Mouse (Mus musculus): Measurements from ENCODE around the gene Gm10337. TPM values are rescaled to one million over a fixed set of nuclear protein-coding genes. Genes with fewer than 3 reads are reported as not detected.

Gene Gm10337
- polyA plus RNA-seq, 1 experiment from 2014 or later: not detected

DNA sequence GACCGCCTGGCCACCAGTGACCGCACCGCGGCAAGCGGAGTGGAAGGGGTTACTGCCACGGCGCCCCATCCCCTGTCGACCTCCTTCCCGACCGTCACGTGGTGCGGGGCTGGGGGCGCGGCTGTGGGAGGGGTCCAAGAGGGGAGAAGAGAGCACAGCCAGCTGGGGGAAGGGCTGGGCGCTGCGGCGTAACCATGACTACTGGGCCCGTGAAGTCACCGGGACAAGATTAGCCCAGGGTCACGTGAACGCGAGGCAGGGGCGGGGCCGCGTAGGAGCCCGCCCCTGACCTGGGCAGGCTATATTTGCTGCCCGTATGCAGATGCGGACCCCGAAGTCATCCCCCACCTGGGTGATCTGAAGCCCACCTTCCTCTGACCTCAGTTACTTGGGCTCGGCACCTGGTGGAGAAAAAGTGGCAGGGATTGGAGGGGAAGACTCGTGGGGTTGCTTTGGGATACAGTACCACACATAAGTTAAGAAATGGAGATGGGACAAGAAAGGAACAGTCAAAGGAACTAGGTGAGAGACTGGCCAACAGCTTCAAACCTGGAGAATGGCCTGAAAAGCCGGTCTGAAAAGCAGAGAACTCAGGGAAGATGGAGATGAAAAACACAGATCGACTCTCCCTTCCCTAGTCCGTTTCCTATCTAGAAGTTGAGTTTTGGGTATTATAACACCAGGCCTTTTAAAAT lies 7.2 kb downstream of the Gm10337 start:
- Histone ChIP-seq H3K27ac (peak overlapping the region; percentile 68), H3K4me2 (peak overlapping the region; percentile 94), H3K9me3 (no peaks in the 10 kb centered on the region), H3K36me3 (no peaks in the 10 kb centered on the region), H3K9ac (peak overlapping the region; percentile 50), H3K4me3 (peak overlapping the region; percentile 62), H3K27me3 (no peaks in the 10 kb centered on the region), H3K4me1 (peaks cover 28% of the 10 kb centered on the region)
- peak; percentile 96 for ATAC-seq (ENCODE audit: borderline replicate concordance, extremely low read depth, low FRiP score, low TSS enrichment)
- WGBS: 4% methylated on average over 34 of the region's 34 CpGs

GRCm38 (mm10) chr15:102511285-102511833 lies 7.8 kb downstream of the Gm10337 start:
- H3K36me3 ChIP-seq: no peaks in the 10 kb centered on the region
- H3K27ac ChIP-seq: 0 out of 2 replicates have a peak overlapping the region, but pooled peaks have one; percentile 68
- no peaks in the 10 kb centered on the region for H3K27me3 ChIP-seq
- peak overlapping the region; percentile 94 for H3K4me2 ChIP-seq
- no peak for ATAC-seq (ENCODE audit: borderline replicate concordance, extremely low read depth, low FRiP score, low TSS enrichment)
- H3K4me1 ChIP-seq: peaks cover 34% of the 10 kb centered on the region
- WGBS: 17% methylated on average over 6 of the region's 6 CpGs
- H3K9ac ChIP-seq: no peak overlapping the region
- peak overlapping the region; percentile 62 for H3K4me3 ChIP-seq
- H3K9me3 ChIP-seq: no peaks in the 10 kb centered on the region

- ATAC-seq (ENCODE audit: borderline replicate concordance, extremely low read depth, low FRiP score, low TSS enrichment): no peak
- H3K27ac ChIP-seq: 0 out of 2 replicates have a peak overlapping the region, but pooled peaks have one; percentile 10
- H3K4me2 ChIP-seq: no peak overlapping the region
- H3K36me3 ChIP-seq: no peaks in the 10 kb centered on the region
- H3K9ac ChIP-seq: 0 out of 2 replicates have a peak overlapping the region, but pooled peaks have one; percentile 5
- no peaks in the 10 kb centered on the region for H3K27me3 ChIP-seq
- WGBS: 47% methylated on average over 5 of the region's 5 CpGs
- H3K4me1 ChIP-seq: peaks cover 35% of the 10 kb centered on the region
- no peak overlapping the region for H3K4me3 ChIP-seq
- H3K9me3 ChIP-seq: no peaks in the 10 kb centered on the region
These were observed 8.5 kb downstream of the Gm10337 start for GRCm38 (mm10) chr15:102512010-102512409.

- no peak overlapping the region for H3K4me3 ChIP-seq
- H3K9ac ChIP-seq: no peak overlapping the region
- no peaks in the 10 kb centered on the region for H3K36me3 ChIP-seq
- ATAC-seq (ENCODE audit: borderline replicate concordance, extremely low read depth, low FRiP score, low TSS enrichment): no peak
- H3K9me3 ChIP-seq: no peaks in the 10 kb centered on the region
- no peak overlapping the region for H3K4me2 ChIP-seq
- H3K27ac ChIP-seq: no peak overlapping the region
- H3K27me3 ChIP-seq: no peaks in the 10 kb centered on the region
- peaks cover 35% of the 10 kb centered on the region for H3K4me1 ChIP-seq
These were observed 8.9 kb downstream of the Gm10337 start for GRCm38 (mm10) chr15:102512471-102512870.

GRCm38 (mm10) chr15:102513004-102513403 lies 9.5 kb downstream of the Gm10337 start:
- 77% methylated on average over 3 of the region's 3 CpGs for WGBS
- Histone ChIP-seq H3K4me3 (no peak overlapping the region), H3K4me2 (no peak overlapping the region), H3K27me3 (no peaks in the 10 kb centered on the region), H3K9ac (no peak overlapping the region), H3K4me1 (peaks cover 35% of the 10 kb centered on the region), H3K9me3 (no peaks in the 10 kb centered on the region), H3K36me3 (no peaks in the 10 kb centered on the region), H3K27ac (no peak overlapping the region)
- ATAC-seq (ENCODE audit: borderline replicate concordance, extremely low read depth, low FRiP score, low TSS enrichment): no peak

DNA sequence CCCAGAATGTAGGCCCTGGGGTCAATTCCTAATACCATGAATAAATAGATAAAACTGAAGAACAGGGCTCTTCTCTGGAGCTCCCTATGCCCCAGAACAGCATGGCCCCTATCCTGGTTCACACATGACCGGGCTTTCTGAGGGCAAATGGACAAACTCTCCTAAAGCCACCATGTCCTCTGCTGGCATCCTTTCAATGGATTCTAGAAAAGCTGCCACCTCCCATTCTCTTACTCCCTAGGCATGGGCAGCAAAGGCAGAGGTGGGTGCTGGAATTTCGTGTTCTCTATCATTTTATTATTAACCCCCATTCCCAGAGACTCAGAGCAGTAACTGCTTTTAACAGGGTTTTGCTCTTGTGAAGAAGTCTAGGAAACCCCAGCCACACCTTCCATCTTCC lies 11.7 kb downstream of the Gm10337 start:
- ATAC-seq (ENCODE audit: borderline replicate concordance, extremely low read depth, low FRiP score, low TSS enrichment): no peak

DNA sequence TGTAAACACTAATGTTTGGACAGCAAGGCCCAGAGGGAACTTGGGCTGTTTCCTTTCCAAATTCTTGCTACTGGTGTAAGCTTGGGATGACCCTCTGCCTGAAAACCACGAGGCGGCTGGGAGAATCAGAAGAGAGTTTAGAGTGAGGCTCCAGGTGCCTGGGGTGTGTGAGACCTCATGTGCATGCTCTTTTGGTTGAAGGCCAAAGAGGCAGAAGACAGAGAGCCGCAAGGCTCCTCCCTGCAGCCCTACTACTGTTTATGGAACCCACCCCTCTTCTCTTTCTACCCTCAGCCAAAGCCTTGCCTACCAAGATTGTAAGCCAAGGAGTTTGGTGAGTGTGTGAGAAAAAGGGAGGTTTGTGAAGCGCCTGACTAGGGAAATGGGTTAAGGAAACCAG lies 12.3 kb downstream of the Gm10337 start:
- Histone ChIP-seq H3K36me3 (peaks cover 4% of the 10 kb centered on the region; the same call in 1 of the 2 replicates), H3K9ac (peak overlapping the region; percentile 59), H3K27me3 (no peaks in the 10 kb centered on the region), H3K9me3 (no peaks in the 10 kb centered on the region), H3K4me3 (peak overlapping the region; percentile 76), H3K4me2 (peak overlapping the region; percentile 92), H3K4me1 (peaks cover 48% of the 10 kb centered on the region), H3K27ac (no peak overlapping the region)
- no peak for ATAC-seq (ENCODE audit: borderline replicate concordance, extremely low read depth, low FRiP score, low TSS enrichment)
- 43% methylated on average over 4 of the region's 4 CpGs for WGBS

More for the DNA sequence above, 11.7 kb downstream of the Gm10337 start:
- peak overlapping the region; percentile 76 for H3K4me3 ChIP-seq
- H3K9me3 ChIP-seq: no peaks in the 10 kb centered on the region
- H3K36me3 ChIP-seq: no peaks in the 10 kb centered on the region
- peak overlapping the region; percentile 92 for H3K4me2 ChIP-seq
- H3K9ac ChIP-seq: no peak overlapping the region
- 84% methylated on average over 2 of the region's 2 CpGs for WGBS
- no peaks in the 10 kb centered on the region for H3K27me3 ChIP-seq
- H3K27ac ChIP-seq: no peak overlapping the region
- H3K4me1 ChIP-seq: peaks cover 46% of the 10 kb centered on the region

- WGBS: under 1% methylated on average over 12 of the region's 12 CpGs
- Histone ChIP-seq H3K36me3 (peaks cover 9% of the 10 kb centered on the region; the same call in 1 of the 2 replicates), H3K9me3 (no peaks in the 10 kb centered on the region), H3K4me2 (peak overlapping the region; percentile 92), H3K27ac (peak overlapping the region; percentile 84), H3K27me3 (no peaks in the 10 kb centered on the region), H3K9ac (peak overlapping the region; percentile 59), H3K4me3 (peak overlapping the region; percentile 76), H3K4me1 (peaks cover 43% of the 10 kb centered on the region)
- no peak for ATAC-seq (ENCODE audit: borderline replicate concordance, extremely low read depth, low FRiP score, low TSS enrichment)
These were observed 12.8 kb downstream of the Gm10337 start for GRCm38 (mm10) chr15:102516293-102516692.

- H3K27ac ChIP-seq: peak within 1 kb of the TSS; percentile 84
- peak within 1 kb of the TSS; percentile 92 for H3K4me2 ChIP-seq
- peak within 1 kb of the TSS; percentile 59 for H3K9ac ChIP-seq
- H3K4me1 ChIP-seq: peaks cover 38% of the 10 kb centered on the region
- peaks cover 13% of the 10 kb centered on the region; the same call in 1 of the 2 replicates for H3K36me3 ChIP-seq
- no peaks in the 10 kb centered on the region for H3K27me3 ChIP-seq
- WGBS: under 1% methylated on average over 42 of the region's 43 CpGs
- peak within 1 kb of the TSS; percentile 76 for H3K4me3 ChIP-seq
- H3K9me3 ChIP-seq: no peaks in the 10 kb centered on the region
- peak; percentile 2; the same call in 1 of the 2 replicates for ATAC-seq (ENCODE audit: borderline replicate concordance, extremely low read depth, low FRiP score, low TSS enrichment)
These were observed 13.3 kb downstream of the Gm10337 start, which contains the start of gene Map3k12 for GRCm38 (mm10) chr15:102516728-102517404. Gene Map3k12 (minus strand): TSS chr15:102517064.

GRCm38 (mm10) chr15:102517631-102517975 lies 14.1 kb downstream of the Gm10337 start:
- H3K9me3 ChIP-seq: no peaks in the 10 kb centered on the region
- WGBS: 0% methylated on average over 10 of the region's 10 CpGs
- H3K27me3 ChIP-seq: no peaks in the 10 kb centered on the region
- H3K36me3 ChIP-seq: peaks cover 19% of the 10 kb centered on the region
- H3K4me1 ChIP-seq: peaks cover 33% of the 10 kb centered on the region
- peak overlapping the region; percentile 84 for H3K27ac ChIP-seq
- ATAC-seq (ENCODE audit: borderline replicate concordance, extremely low read depth, low FRiP score, low TSS enrichment): no peak
- H3K4me2 ChIP-seq: peak overlapping the region; percentile 92
- peak overlapping the region; percentile 76 for H3K4me3 ChIP-seq
- H3K9ac ChIP-seq: peak overlapping the region; percentile 59

DNA sequence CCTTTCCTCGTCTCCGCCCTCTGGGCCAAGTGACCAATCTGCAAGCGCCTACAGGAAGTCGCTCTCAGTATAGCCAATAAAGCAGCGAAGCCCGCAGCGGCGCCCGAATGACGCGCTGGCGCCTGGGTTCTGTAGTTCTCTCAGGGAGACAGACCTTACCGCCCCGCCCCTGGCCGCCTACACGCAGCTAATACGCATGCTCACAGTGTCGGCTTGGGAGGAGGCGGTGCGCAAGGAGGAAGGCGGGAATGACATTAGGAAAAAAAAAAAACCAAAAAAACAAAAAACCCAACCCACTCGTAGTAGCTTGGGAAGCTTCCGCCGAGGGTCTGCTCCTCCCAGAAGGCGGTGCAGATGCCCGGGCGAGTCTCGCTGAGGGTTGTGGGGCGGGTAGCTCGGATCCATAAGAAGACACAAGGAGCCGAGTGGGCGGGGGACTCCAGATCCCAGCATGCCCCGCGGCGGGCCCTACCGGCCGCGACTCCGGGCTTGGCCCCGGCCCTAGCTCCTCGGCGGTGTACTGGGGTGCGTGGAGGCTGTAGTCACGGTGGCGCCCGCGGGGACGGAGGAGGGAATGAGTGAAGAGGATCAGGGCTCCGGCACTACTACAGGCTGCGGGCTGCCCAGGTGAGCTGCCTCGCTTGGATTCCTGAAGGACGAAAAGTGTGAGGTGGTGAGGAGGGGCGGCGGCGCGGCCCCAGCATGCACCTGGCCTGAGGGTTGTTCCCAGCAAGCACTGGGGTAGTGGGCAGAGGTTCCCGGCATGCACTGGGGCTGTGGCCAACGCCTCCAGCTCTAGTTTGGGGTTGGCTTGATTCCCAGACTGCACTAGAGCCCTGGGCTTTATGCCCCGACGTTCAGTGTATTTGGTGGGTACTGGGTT lies 14.7 kb downstream of the Gm10337 start, which contains the start of gene Tarbp2:
TSS of gene Tarbp2 (plus strand) at position 217 of the 883 bp plus-strand sequence.
- under 1% methylated on average over 60 of the region's 60 CpGs for WGBS
- H3K9me3 ChIP-seq: no peaks in the 10 kb centered on the region
- H3K27me3 ChIP-seq: no peaks in the 10 kb centered on the region
- H3K27ac ChIP-seq: peak within 1 kb of the TSS; percentile 100
- H3K36me3 ChIP-seq: peaks cover 19% of the 10 kb centered on the region
- H3K9ac ChIP-seq: peak within 1 kb of the TSS; percentile 87
- ATAC-seq (ENCODE audit: borderline replicate concordance, extremely low read depth, low FRiP score, low TSS enrichment): peak; percentile 92
- H3K4me1 ChIP-seq: peaks cover 33% of the 10 kb centered on the region
- H3K4me3 ChIP-seq: peak within 1 kb of the TSS; percentile 76
- H3K4me2 ChIP-seq: peak within 1 kb of the TSS; percentile 92
